Comparison of ENCODE assay signal across 7 mouse cellular contexts in genomic region chr2:126875871-126876796, GRCm38 (mm10). TPM values are rescaled to one million over a fixed set of nuclear protein-coding genes. Genes with fewer than 3 reads are reported as not detected.
A peak's percentile ranks its signal among the peaks of the same experiment; 100 is the strongest.
DNase-seq lines count a peak whose midpoint lies in the region; ATAC-seq and TF ChIP-seq lines count a peak whose summit lies in the region.

TSS of gene Trpm7 (minus strand) at chr2:126876230.

- peak; percentile 94 for TF ChIP-seq POLR2A in small intestine, adult 2 months (IDR thresholded peaks at IDR 0.05; ENCODE audit: low read depth, low read length)

- whole genome bisulfite sequencing in embryonic facial prominence, embryonic 10.5 days: under 1% methylated on average over 81 of the region's 81 CpGs
- 1% methylated on average over 79 of the region's 81 CpGs for WGBS in intestine, postnatal 0 days
- 2% methylated on average over 65 of the region's 81 CpGs for WGBS in midbrain, embryonic 12.5 days
- under 1% methylated on average over 81 of the region's 81 CpGs for WGBS in small intestine, adult 2 months

- H3K27me3 ChIP-seq in embryonic facial prominence, embryonic 10.5 days (replicated peaks; ENCODE audit: low read depth, poor library complexity, severe bottlenecking): no peaks in the 10 kb centered on the region
- H3K27me3 ChIP-seq in intestine, postnatal 0 days (replicated peaks; ENCODE audit: control insufficient read depth, insufficient read depth, low read length): no peaks in the 10 kb centered on the region
- H3K27me3 ChIP-seq in midbrain, embryonic 12.5 days: no peaks in the 10 kb centered on the region
- H3K27me3 ChIP-seq in small intestine, adult 2 months (ENCODE audit: control insufficient read depth, insufficient read depth, low read length): no peaks in the 10 kb centered on the region

- TF ChIP-seq CTCF in intestine, postnatal 0 days (IDR thresholded peaks at IDR 0.05; ENCODE audit: low read depth): peak; percentile 15; the same call in 1 of the 2 replicates
- no peak for TF ChIP-seq CTCF in small intestine, adult 2 months (IDR thresholded peaks at IDR 0.05; ENCODE audit: extremely low read depth, insufficient read length, insufficient replicate concordance, low read depth, low read length)

- intact Hi-C loops in left cerebral cortex, postnatal 4 days (cut with DNase I): no loop called here

- peak; percentile 97 for ATAC-seq in intestine, postnatal 0 days
- peak; percentile 98 for ATAC-seq in midbrain, embryonic 12.5 days (ENCODE audit: low FRiP score, low read depth)

- H3K4me1 ChIP-seq in embryonic facial prominence, embryonic 10.5 days: peaks cover 20% of the 10 kb centered on the region
- H3K4me1 ChIP-seq in intestine, postnatal 0 days (replicated peaks; ENCODE audit: control insufficient read depth, insufficient read depth, low read length): peaks cover 3% of the 10 kb centered on the region; the same call in 1 of the 2 replicates
- peaks cover 8% of the 10 kb centered on the region for H3K4me1 ChIP-seq in midbrain, embryonic 12.5 days
- H3K4me1 ChIP-seq in small intestine, adult 2 months (ENCODE audit: control insufficient read depth, insufficient read depth, insufficient read length, low read length): no peaks in the 10 kb centered on the region

- peak; percentile 95 for DNase-seq in adrenal gland, postnatal 10 days
- peak; percentile 94 for DNase-seq in embryonic facial prominence, embryonic 10.5 days (ENCODE audit: low spot score)
- DNase-seq in gonadal fat pad, adult 2 months (ENCODE audit: low read depth): peak; percentile 37
- DNase-seq in left cerebral cortex, postnatal 4 days: peak; percentile 93

- H3K4me3 ChIP-seq in embryonic facial prominence, embryonic 10.5 days: peak within 1 kb of the TSS; percentile 96
- H3K4me3 ChIP-seq in intestine, postnatal 0 days (ENCODE audit: low read depth, low read length): peak within 1 kb of the TSS; percentile 77
- H3K4me3 ChIP-seq in midbrain, embryonic 12.5 days: peak within 1 kb of the TSS; percentile 91
- H3K4me3 ChIP-seq in small intestine, adult 2 months (ENCODE audit: low read depth, low read length): peak within 1 kb of the TSS; percentile 87

- peak within 1 kb of the TSS; percentile 75 for H3K4me2 ChIP-seq in intestine, postnatal 0 days (replicated peaks; ENCODE audit: low read depth)
- H3K4me2 ChIP-seq in midbrain, embryonic 12.5 days (replicated peaks): peak within 1 kb of the TSS; percentile 61

- H3K36me3 ChIP-seq in embryonic facial prominence, embryonic 10.5 days (replicated peaks): no peaks in the 10 kb centered on the region
- no peaks in the 10 kb centered on the region for H3K36me3 ChIP-seq in intestine, postnatal 0 days (ENCODE audit: control insufficient read depth, insufficient read depth)
- no peaks in the 10 kb centered on the region for H3K36me3 ChIP-seq in midbrain, embryonic 12.5 days
- H3K36me3 ChIP-seq in small intestine, adult 2 months (ENCODE audit: control insufficient read depth, insufficient read depth, low read length): no peaks in the 10 kb centered on the region

- H3K9me3 ChIP-seq in embryonic facial prominence, embryonic 10.5 days: no peaks in the 10 kb centered on the region
- no peaks in the 10 kb centered on the region for H3K9me3 ChIP-seq in intestine, postnatal 0 days (ENCODE audit: control insufficient read depth)
- H3K9me3 ChIP-seq in midbrain, embryonic 12.5 days: no peaks in the 10 kb centered on the region

- H3K9ac ChIP-seq in intestine, postnatal 0 days (ENCODE audit: low read depth, low read length): peak within 1 kb of the TSS; percentile 80
- peak within 1 kb of the TSS; percentile 91 for H3K9ac ChIP-seq in midbrain, embryonic 12.5 days (replicated peaks)

- peak within 1 kb of the TSS; percentile 97 for H3K27ac ChIP-seq in embryonic facial prominence, embryonic 10.5 days (replicated peaks)
- H3K27ac ChIP-seq in intestine, postnatal 0 days (ENCODE audit: low read depth, low read length): peak within 1 kb of the TSS; percentile 96
- peak within 1 kb of the TSS; percentile 97 for H3K27ac ChIP-seq in midbrain, embryonic 12.5 days (replicated peaks)
- peak within 1 kb of the TSS; percentile 99 for H3K27ac ChIP-seq in small intestine, adult 2 months (ENCODE audit: insufficient read depth, low read depth, low read length)

RNA-seq across cellular contexts. Expression of gene Trpm7, which starts in this region (rescaled TPM):
- 10 to 100 TPM; 42.2 to 56.3 TPM for total RNA-seq in adrenal gland, postnatal 10 days (2021)
- 53.5 and 60.0 TPM in 2 replicates for polyA plus RNA-seq in embryonic facial prominence, embryonic 10.5 days (2016; fragmentation: Nextera tagmentation; extraction: Ambion mirVana)
- polyA plus RNA-seq in gonadal fat pad, adult 2 months (2012; rRNA removed): 8.7 and 9.8 TPM in 2 replicates
- polyA plus RNA-seq in intestine, postnatal 0 days (2015; fragmentation: Nextera tagmentation; extraction: Ambion mirVana): 34.6 and 35.3 TPM in 2 replicates
- 10 to 100 TPM; 44.2 to 46.5 TPM for total RNA-seq in left cerebral cortex, postnatal 4 days (2021)
- polyA plus RNA-seq in midbrain, embryonic 12.5 days (2016; fragmentation: Nextera tagmentation; extraction: Ambion mirVana): 43.3 and 44.5 TPM in 2 replicates
- polyA plus RNA-seq in small intestine, adult 2 months (2012; rRNA removed): 0.74 and 1.3 TPM in 2 replicates

Comparison
In these comparisons a context has a peak if more than half of its experiments do, and no peak if none do; other contexts are left out.
1. Peak in every context shown above with its lines: DNase-seq, ATAC-seq, H3K4me3 ChIP-seq and H3K27ac ChIP-seq.
2. DNase-seq: peak in every context shown above with its lines; median percentile 95 in adrenal gland, postnatal 10 days; 94 in embryonic facial prominence, embryonic 10.5 days; 93 in left cerebral cortex, postnatal 4 days; 37 in gonadal fat pad, adult 2 months.